ENCODE assay signal across 40 mouse cellular contexts in the genomic region with DNA sequence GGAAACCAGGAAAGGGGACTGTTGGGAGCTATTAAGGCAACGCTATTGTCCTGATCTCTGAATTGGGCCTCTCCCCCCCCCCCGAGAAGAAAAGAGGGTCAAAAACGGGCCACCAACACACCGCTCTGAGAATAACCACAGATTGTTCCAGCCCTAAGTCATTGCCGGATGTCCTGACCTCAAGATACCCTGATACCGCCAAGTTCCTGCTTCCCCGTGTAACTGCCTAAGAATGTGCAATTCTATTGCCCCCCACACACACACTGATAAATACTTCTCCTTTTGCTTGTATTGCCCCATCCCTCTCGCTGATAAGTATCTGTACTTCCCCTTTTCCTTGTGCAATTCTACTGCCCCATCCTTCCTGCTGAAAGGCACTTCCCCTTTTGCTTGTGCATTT. TPM values are rescaled to one million over a fixed set of nuclear protein-coding genes. Genes with fewer than 3 reads are reported as not detected.
"Had no signal": no experiment of that assay in that cellular context is flagged by ENCODE, and none has a peak within 500 bp of the region (broad histone marks: within the 10 kb centered on the region; RNA-seq: fewer than 3 reads in every experiment).

No protein-coding gene starts in this region.

RNA-seq across cellular contexts. Expression of a gene that starts 17.9 kb away (rescaled TPM):
- total RNA-seq: left cerebral cortex, postnatal 10 days; left cerebral cortex, postnatal 14 days; left cerebral cortex, postnatal 25 days; left cerebral cortex, postnatal 36 days; left cerebral cortex, postnatal 4 days; liver, adult 2 months; megakaryocyte progenitor cell, adult 5-6 weeks; megakaryocyte, adult 5-6 weeks; megakaryocyte-erythroid progenitor cell, adult 5-6 weeks; midbrain, postnatal 0 days; monocyte, adult 5-6 weeks had no signal
- polyA plus RNA-seq: limb, embryonic 10.5 days; limb, embryonic 11.5 days; limb, embryonic 12.5 days; limb, embryonic 13.5 days; limb, embryonic 14.5 days; limb, embryonic 15.5 days; liver, adult 2 months; liver, embryonic 11.5 days; liver, embryonic 12.5 days; liver, embryonic 13.5 days; liver, embryonic 14.5 days; liver, embryonic 15.5 days; liver, embryonic 16.5 days; liver, postnatal 0 days; lung, adult 2 months; lung, embryonic 14.5 days; lung, embryonic 15.5 days; lung, embryonic 16.5 days; lung, postnatal 0 days; macrophage; midbrain, embryonic 10.5 days; midbrain, embryonic 11.5 days; midbrain, embryonic 12.5 days; midbrain, embryonic 13.5 days; midbrain, embryonic 14.5 days; midbrain, embryonic 15.5 days; midbrain, embryonic 16.5 days; midbrain, postnatal 0 days; myocyte; neural tube, embryonic 11.5 days; neural tube, embryonic 12.5 days had no signal
